Mouse (Mus musculus): ENCODE data around the gene Gm9745. TPM values are rescaled to one million over a fixed set of nuclear protein-coding genes. Genes with fewer than 3 reads are reported as not detected.
"Not testable (repeated sequence)": the region's sequence is repeated elsewhere in the genome, so short reads cannot be mapped to it uniquely, and the experiment has no call there.

The Gm9745 gene
- not detected in 2 replicates for polyA plus RNA-seq (2014; fragmentation: Nextera tagmentation; extraction: Ambion mirVana)

GRCm38 (mm10) chr13:8948131-8948530 lies at the start of gene Gm9745:
Gm9745 (minus strand) TSS chr13:8948231.
- ATAC-seq (ENCODE audit: low read depth); H3K4me1 ChIP-seq (ENCODE audit: control insufficient read depth, insufficient read depth, low read length); H3K4me3 ChIP-seq (ENCODE audit: low read depth, low read length); H3K4me2 ChIP-seq (ENCODE audit: low read depth, low read length); H3K27me3 ChIP-seq (ENCODE audit: control insufficient read depth, insufficient read depth, low read length); H3K9me3 ChIP-seq (ENCODE audit: control insufficient read depth, low read length); H3K36me3 ChIP-seq (ENCODE audit: control insufficient read depth, insufficient read depth, low read length); H3K27ac ChIP-seq (ENCODE audit: low read depth, low read length); H3K9ac ChIP-seq (replicated peaks; ENCODE audit: low read depth, low read length): not testable (repeated sequence)

- not testable (repeated sequence) for H3K9me3 ChIP-seq (ENCODE audit: control insufficient read depth, low read length); H3K9ac ChIP-seq (replicated peaks; ENCODE audit: low read depth, low read length); ATAC-seq (ENCODE audit: low read depth); H3K36me3 ChIP-seq (ENCODE audit: control insufficient read depth, insufficient read depth, low read length); H3K27ac ChIP-seq (ENCODE audit: low read depth, low read length); H3K4me3 ChIP-seq (ENCODE audit: low read depth, low read length); H3K27me3 ChIP-seq (ENCODE audit: control insufficient read depth, insufficient read depth, low read length); H3K4me2 ChIP-seq (ENCODE audit: low read depth, low read length)
- peaks cover 11% of the 10 kb centered on the region for H3K4me1 ChIP-seq (ENCODE audit: control insufficient read depth, insufficient read depth, low read length)
- WGBS: 83% methylated on average over 5 of the region's 5 CpGs
Observed at GRCm38 (mm10) chr13:8997221-8997620, 49.2 kb upstream of the Gm9745 start.

- peak within 1 kb of the TSS; percentile 71 for H3K4me2 ChIP-seq (ENCODE audit: low read depth, low read length)
- peak within 1 kb of the TSS; percentile 83 for H3K27ac ChIP-seq (ENCODE audit: low read depth, low read length)
- 0 out of 2 replicates have a peak, but pooled peaks cover 3% of the 10 kb centered on the region for H3K36me3 ChIP-seq (ENCODE audit: control insufficient read depth, insufficient read depth, low read length)
- WGBS: 1% methylated on average over 51 of the region's 51 CpGs
- H3K9ac ChIP-seq (replicated peaks; ENCODE audit: low read depth, low read length): peak within 1 kb of the TSS; percentile 80
- peaks cover 11% of the 10 kb centered on the region for H3K4me1 ChIP-seq (ENCODE audit: control insufficient read depth, insufficient read depth, low read length)
- H3K9me3 ChIP-seq (ENCODE audit: control insufficient read depth, low read length): no peaks in the 10 kb centered on the region
- peak; percentile 99 for ATAC-seq (ENCODE audit: low read depth)
- H3K4me3 ChIP-seq (ENCODE audit: low read depth, low read length): peak within 1 kb of the TSS; percentile 90
- H3K27me3 ChIP-seq (ENCODE audit: control insufficient read depth, insufficient read depth, low read length): no peaks in the 10 kb centered on the region
Observed at GRCm38 (mm10) chr13:8995990-8996786, 48.2 kb upstream of the Gm9745 start, which contains the start of gene Gtpbp4. Gtpbp4 (minus strand) TSS chr13:8996083.

- peak overlapping the region; percentile 71 for H3K4me2 ChIP-seq (ENCODE audit: low read depth, low read length)
- peak; percentile 56 for ATAC-seq (ENCODE audit: low read depth)
- peak overlapping the region; percentile 61 for H3K27ac ChIP-seq (ENCODE audit: low read depth, low read length)
- no peaks in the 10 kb centered on the region for H3K9me3 ChIP-seq (ENCODE audit: control insufficient read depth, low read length)
- H3K9ac ChIP-seq (replicated peaks; ENCODE audit: low read depth, low read length): peak overlapping the region; percentile 79
- H3K4me1 ChIP-seq (ENCODE audit: control insufficient read depth, insufficient read depth, low read length): peaks cover 11% of the 10 kb centered on the region
- peak overlapping the region; percentile 90 for H3K4me3 ChIP-seq (ENCODE audit: low read depth, low read length)
- WGBS: 3% methylated on average over 33 of the region's 33 CpGs
- peaks cover 3% of the 10 kb centered on the region; the same call in 1 of the 2 replicates for H3K36me3 ChIP-seq (ENCODE audit: control insufficient read depth, insufficient read depth, low read length)
- H3K27me3 ChIP-seq (ENCODE audit: control insufficient read depth, insufficient read depth, low read length): no peaks in the 10 kb centered on the region
Observed at GRCm38 (mm10) chr13:8995159-8995989, 47.3 kb upstream of the Gm9745 start.

- H3K27me3 ChIP-seq (ENCODE audit: control insufficient read depth, insufficient read depth, low read length): no peaks in the 10 kb centered on the region
- no peak for ATAC-seq (ENCODE audit: low read depth)
- H3K4me2 ChIP-seq (ENCODE audit: low read depth, low read length): no peak overlapping the region
- H3K9ac ChIP-seq (replicated peaks; ENCODE audit: low read depth, low read length): no peak overlapping the region
- no peak overlapping the region for H3K27ac ChIP-seq (ENCODE audit: low read depth, low read length)
- no peak overlapping the region for H3K4me3 ChIP-seq (ENCODE audit: low read depth, low read length)
- WGBS: 99% methylated on average over 6 of the region's 6 CpGs
- H3K9me3 ChIP-seq (ENCODE audit: control insufficient read depth, low read length): no peaks in the 10 kb centered on the region
- peaks cover 11% of the 10 kb centered on the region for H3K4me1 ChIP-seq (ENCODE audit: control insufficient read depth, insufficient read depth, low read length)
- peaks cover 17% of the 10 kb centered on the region for H3K36me3 ChIP-seq (ENCODE audit: control insufficient read depth, insufficient read depth, low read length)
Observed at GRCm38 (mm10) chr13:8992231-8992630, 44.2 kb upstream of the Gm9745 start.

GRCm38 (mm10) chr13:8972972-8973371 lies 24.9 kb upstream of the Gm9745 start:
- Histone ChIP-seq H3K4me2 (ENCODE audit: low read depth, low read length) (no peak overlapping the region), H3K9ac (replicated peaks; ENCODE audit: low read depth, low read length) (no peak overlapping the region), H3K9me3 (ENCODE audit: control insufficient read depth, low read length) (no peaks in the 10 kb centered on the region), H3K27me3 (ENCODE audit: control insufficient read depth, insufficient read depth, low read length) (no peaks in the 10 kb centered on the region), H3K36me3 (ENCODE audit: control insufficient read depth, insufficient read depth, low read length) (peaks cover 66% of the 10 kb centered on the region), H3K27ac (ENCODE audit: low read depth, low read length) (no peak overlapping the region), H3K4me1 (ENCODE audit: control insufficient read depth, insufficient read depth, low read length) (no peaks in the 10 kb centered on the region), H3K4me3 (ENCODE audit: low read depth, low read length) (no peak overlapping the region)
- ATAC-seq (ENCODE audit: low read depth): no peak
- 98% methylated on average over 3 of the region's 3 CpGs for WGBS

- Histone ChIP-seq H3K9ac (replicated peaks; ENCODE audit: low read depth, low read length) (no peak overlapping the region), H3K4me2 (ENCODE audit: low read depth, low read length) (no peak overlapping the region), H3K9me3 (ENCODE audit: control insufficient read depth, low read length) (no peaks in the 10 kb centered on the region), H3K4me1 (ENCODE audit: control insufficient read depth, insufficient read depth, low read length) (no peaks in the 10 kb centered on the region), H3K36me3 (ENCODE audit: control insufficient read depth, insufficient read depth, low read length) (peaks cover 60% of the 10 kb centered on the region), H3K4me3 (ENCODE audit: low read depth, low read length) (no peak overlapping the region), H3K27me3 (ENCODE audit: control insufficient read depth, insufficient read depth, low read length) (no peaks in the 10 kb centered on the region), H3K27ac (ENCODE audit: low read depth, low read length) (no peak overlapping the region)
- no peak for ATAC-seq (ENCODE audit: low read depth)
Observed at GRCm38 (mm10) chr13:8972369-8972768, 24.3 kb upstream of the Gm9745 start.

- Histone ChIP-seq H3K27me3 (ENCODE audit: control insufficient read depth, insufficient read depth, low read length) (no peaks in the 10 kb centered on the region), H3K27ac (ENCODE audit: low read depth, low read length) (no peak overlapping the region), H3K9me3 (ENCODE audit: control insufficient read depth, low read length) (no peaks in the 10 kb centered on the region), H3K4me1 (ENCODE audit: control insufficient read depth, insufficient read depth, low read length) (no peaks in the 10 kb centered on the region), H3K4me3 (ENCODE audit: low read depth, low read length) (no peak overlapping the region), H3K9ac (replicated peaks; ENCODE audit: low read depth, low read length) (no peak overlapping the region), H3K36me3 (ENCODE audit: control insufficient read depth, insufficient read depth, low read length) (peaks cover 20% of the 10 kb centered on the region), H3K4me2 (ENCODE audit: low read depth, low read length) (no peak overlapping the region)
- ATAC-seq (ENCODE audit: low read depth): no peak
- WGBS: 96% methylated on average over 8 of the region's 8 CpGs
Observed at GRCm38 (mm10) chr13:8967742-8968141, 19.7 kb upstream of the Gm9745 start.

GRCm38 (mm10) chr13:8965224-8965623 lies 17.2 kb upstream of the Gm9745 start:
- 92% methylated on average over 5 of the region's 5 CpGs for WGBS
- Histone ChIP-seq H3K36me3 (ENCODE audit: control insufficient read depth, insufficient read depth, low read length) (peaks cover 10% of the 10 kb centered on the region), H3K27me3 (ENCODE audit: control insufficient read depth, insufficient read depth, low read length) (no peaks in the 10 kb centered on the region), H3K9ac (replicated peaks; ENCODE audit: low read depth, low read length) (no peak overlapping the region), H3K4me1 (ENCODE audit: control insufficient read depth, insufficient read depth, low read length) (no peaks in the 10 kb centered on the region), H3K9me3 (ENCODE audit: control insufficient read depth, low read length) (no peaks in the 10 kb centered on the region), H3K27ac (ENCODE audit: low read depth, low read length) (no peak overlapping the region), H3K4me2 (ENCODE audit: low read depth, low read length) (no peak overlapping the region), H3K4me3 (ENCODE audit: low read depth, low read length) (no peak overlapping the region)
- no peak for ATAC-seq (ENCODE audit: low read depth)
